ENCODE assay signal across 17 mouse cellular contexts in genomic region chr7:3709000-3709399, GRCm38 (mm10). TPM values are rescaled to one million over a fixed set of nuclear protein-coding genes. Genes with fewer than 3 reads are reported as not detected.
A peak's percentile ranks its signal among the peaks of the same experiment; 100 is the strongest.
DNase-seq lines count a peak whose midpoint lies in the region; ATAC-seq and TF ChIP-seq lines count a peak whose summit lies in the region.
"Had no signal": no experiment of that assay in that cellular context is flagged by ENCODE, and none has a peak within 500 bp of the region (broad histone marks: within the 10 kb centered on the region; RNA-seq: fewer than 3 reads in every experiment).

No protein-coding gene starts in this region.

- peaks cover 5% of the 10 kb centered on the region; the same call in 1 of the 2 replicates for H3K4me1 ChIP-seq in intestine, postnatal 0 days (replicated peaks; ENCODE audit: control insufficient read depth, insufficient read depth, low read length)

- H3K9me3 ChIP-seq in intestine, postnatal 0 days (ENCODE audit: control insufficient read depth) = no peaks in the 10 kb centered on the region
- H3K9me3 ChIP-seq: forebrain, embryonic 15.5 days; liver, embryonic 15.5 days had no signal

- H3K9ac ChIP-seq in intestine, postnatal 0 days (ENCODE audit: low read depth, low read length) = no peak overlapping the region
- H3K9ac ChIP-seq: forebrain, embryonic 15.5 days; liver, embryonic 15.5 days had no signal

- DNase-seq in 3134 (ENCODE audit: extremely low read depth, insufficient read length, low spot score) (peak; percentile 19), 416B (ENCODE audit: low read depth) (peak; percentile 61), ZHBTc4 (ENCODE audit: low read depth, low spot score) (peak; percentile 79)
- DNase-seq in cerebellum, postnatal 14 days = no peak
- DNase-seq in adrenal gland, postnatal 25 days = no peak
- DNase-seq: adrenal gland, adult 8-10 months; cerebellum, adult 11 months; cerebellum, postnatal 25 days; kidney, adult 18-20 months; kidney, postnatal 14 days; left cerebral cortex, postnatal 4 days; lung, postnatal 14 days had no signal

- H3K36me3 ChIP-seq in macrophage (ENCODE audit: inconsistent target) = peaks cover 17% of the 10 kb centered on the region; the same call in 1 of the 2 replicates
- H3K36me3 ChIP-seq in intestine, postnatal 0 days (ENCODE audit: control insufficient read depth, insufficient read depth) = peaks cover 8% of the 10 kb centered on the region

- H3K27me3 ChIP-seq in intestine, postnatal 0 days (replicated peaks; ENCODE audit: control insufficient read depth, insufficient read depth, low read length) = no peaks in the 10 kb centered on the region
- H3K27me3 ChIP-seq: forebrain, embryonic 15.5 days; liver, embryonic 15.5 days had no signal

- H3K27ac ChIP-seq in macrophage = peak overlapping the region; percentile 75
- H3K27ac ChIP-seq in intestine, postnatal 0 days (ENCODE audit: low read depth, low read length) = no peak overlapping the region
- H3K27ac ChIP-seq: forebrain, embryonic 15.5 days; liver, embryonic 15.5 days; stomach, postnatal 0 days had no signal

- peaks cover 26% of the 10 kb centered on the region for H3K79me2 ChIP-seq in macrophage (ENCODE audit: inconsistent target)

- no peak for ATAC-seq in intestine, postnatal 0 days
- ATAC-seq: forebrain, embryonic 15.5 days had no signal

- no peak overlapping the region for H3K4me2 ChIP-seq in intestine, postnatal 0 days (replicated peaks; ENCODE audit: low read depth)
- H3K4me2 ChIP-seq: forebrain, embryonic 15.5 days; liver, embryonic 15.5 days had no signal

- H3K4me3 ChIP-seq in macrophage (ENCODE audit: inconsistent target) = no peak overlapping the region
- H3K4me3 ChIP-seq in intestine, postnatal 0 days (ENCODE audit: low read depth, low read length) = no peak overlapping the region
- H3K4me3 ChIP-seq: forebrain, embryonic 15.5 days; liver, embryonic 15.5 days had no signal

- 91% methylated on average over 1 of the region's 1 CpGs for WGBS in macrophage (ENCODE audit: missing documents)
- 67% methylated on average over 1 of the region's 1 CpGs for WGBS in intestine, postnatal 0 days

- no peak for TF ChIP-seq CTCF in intestine, postnatal 0 days (IDR thresholded peaks at IDR 0.05; ENCODE audit: low read depth)

RNA-seq across cellular contexts. Expression of gene Rps9, which starts 5.2 kb away (rescaled TPM):
- total RNA-seq in macrophage (2018; cell fraction: chromatin; rRNA removed) = 100 to 1,000 TPM; 101 to 576 (median 304) TPM
- total RNA-seq in macrophage (2018; cell fraction: cytosol; rRNA removed) = 1,000 to 10,000 TPM; 1,050 to 1,807 (median 1,316) TPM
- 100 to 1,000 TPM; 259 to 636 (median 352) TPM for total RNA-seq in macrophage (2018; cell fraction: nucleus; rRNA removed)
- 597 to 1,790 TPM (median 1,385 TPM) in 3 replicates for polyA plus RNA-seq in macrophage (2018)
- 939 and 948 TPM in 2 replicates for total RNA-seq in adrenal gland, postnatal 25 days (2021)
- polyA plus RNA-seq in intestine, postnatal 0 days (2015; fragmentation: Nextera tagmentation; extraction: Ambion mirVana) = 791 and 834 TPM in 2 replicates

RNA-seq across cellular contexts. Expression of gene Pirb, which starts 11.2 kb away (rescaled TPM):
- 1,000 to 10,000 TPM in 22 of 26 experiments, 100 to 1,000 TPM in 4; 983 to 1,799 (median 1,306) TPM for total RNA-seq in macrophage (2018; cell fraction: chromatin; rRNA removed)
- total RNA-seq in macrophage (2018; cell fraction: cytosol; rRNA removed) = 100 to 1,000 TPM; 328 to 595 (median 441) TPM
- total RNA-seq in macrophage (2018; cell fraction: nucleus; rRNA removed) = 1,000 to 10,000 TPM in 17 of 26 experiments, 100 to 1,000 TPM in 9; 644 to 1,542 (median 1,089) TPM
- 163 to 667 TPM (median 409 TPM) in 3 replicates for polyA plus RNA-seq in macrophage (2018)
- 0.76 and 0.85 TPM in 2 replicates for total RNA-seq in adrenal gland, postnatal 25 days (2021)
- polyA plus RNA-seq in intestine, postnatal 0 days (2015; fragmentation: Nextera tagmentation; extraction: Ambion mirVana) = 0.69 and 0.77 TPM in 2 replicates

RNA-seq across cellular contexts. Expression of gene Mboat7, which starts 15.7 kb away (rescaled TPM):
- total RNA-seq in macrophage (2018; cell fraction: chromatin; rRNA removed) = 10 to 100 TPM; 10.6 to 49.7 (median 21.6) TPM
- total RNA-seq in macrophage (2018; cell fraction: cytosol; rRNA removed) = 10 to 100 TPM; 19.8 to 52.3 (median 32.5) TPM
- total RNA-seq in macrophage (2018; cell fraction: nucleus; rRNA removed) = 10 to 100 TPM; 25.0 to 66.8 (median 38.6) TPM
- 31.1 to 42.2 TPM (median 40.9 TPM) in 3 replicates for polyA plus RNA-seq in macrophage (2018)
- 76.1 and 85.5 TPM in 2 replicates for total RNA-seq in adrenal gland, postnatal 25 days (2021)
- polyA plus RNA-seq in intestine, postnatal 0 days (2015; fragmentation: Nextera tagmentation; extraction: Ambion mirVana) = 28.4 and 29.6 TPM in 2 replicates

RNA-seq across cellular contexts. Expression of gene Tsen34, which starts 16.3 kb away (rescaled TPM):
- total RNA-seq in macrophage (2018; cell fraction: chromatin; rRNA removed) = 10 to 100 TPM in 24 of 26 experiments, 1 to 10 TPM in 2; 8.2 to 50.8 (median 30.6) TPM
- 10 to 100 TPM; 21.9 to 48.2 (median 37.9) TPM for total RNA-seq in macrophage (2018; cell fraction: cytosol; rRNA removed)
- 10 to 100 TPM; 11.7 to 48.9 (median 26.5) TPM for total RNA-seq in macrophage (2018; cell fraction: nucleus; rRNA removed)
- 16.8 to 42.4 TPM (median 42.3 TPM) in 3 replicates for polyA plus RNA-seq in macrophage (2018)
- total RNA-seq in adrenal gland, postnatal 25 days (2021) = 96.6 and 122 TPM in 2 replicates
- polyA plus RNA-seq in intestine, postnatal 0 days (2015; fragmentation: Nextera tagmentation; extraction: Ambion mirVana) = 123 and 129 TPM in 2 replicates

RNA-seq across cellular contexts. Expression of gene Tmc4, which starts 31.6 kb away (rescaled TPM):
- total RNA-seq in macrophage (2018; cell fraction: chromatin; rRNA removed) = 10 to 100 TPM in 16 of 26 experiments, 1 to 10 TPM in 10; 3.3 to 25.9 (median 11.9) TPM
- 1 to 10 TPM in 7 of 26 experiments, under 1 TPM in 19; 0.33 to 2.0 (median 0.82) TPM for total RNA-seq in macrophage (2018; cell fraction: cytosol; rRNA removed)
- total RNA-seq in macrophage (2018; cell fraction: nucleus; rRNA removed) = 10 to 100 TPM in 8 of 26 experiments, 1 to 10 TPM in 18; 2.2 to 21.0 (median 5.2) TPM
- polyA plus RNA-seq in macrophage (2018) = 0.28 to 2.0 TPM (median 0.70 TPM) in 3 replicates
- total RNA-seq in adrenal gland, postnatal 25 days (2021) = 13.7 and 20.1 TPM in 2 replicates
- 100 TPM in 2 replicates for polyA plus RNA-seq in intestine, postnatal 0 days (2015; fragmentation: Nextera tagmentation; extraction: Ambion mirVana)

Comparison
In these comparisons a context has a peak if more than half of its experiments do, and no peak if none do; other contexts are left out.
1. DNase-seq: peak in 3134 (single experiment), 416B (single experiment) and ZHBTc4 (single experiment); none in cerebellum, postnatal 14 days (0 of 2) and adrenal gland, postnatal 25 days (single experiment).
2. RNA of gene Pirb, which starts 11.2 kb away (polyA plus RNA-seq): 163 to 667 TPM in macrophage; 0.69 to 0.77 TPM in intestine, postnatal 0 days; every median in the first group is over 10 times any median in the second.